Mouse (Mus musculus): ENCODE measurements around the gene Cyp1a1.

Gene Cyp1a1

DNA sequence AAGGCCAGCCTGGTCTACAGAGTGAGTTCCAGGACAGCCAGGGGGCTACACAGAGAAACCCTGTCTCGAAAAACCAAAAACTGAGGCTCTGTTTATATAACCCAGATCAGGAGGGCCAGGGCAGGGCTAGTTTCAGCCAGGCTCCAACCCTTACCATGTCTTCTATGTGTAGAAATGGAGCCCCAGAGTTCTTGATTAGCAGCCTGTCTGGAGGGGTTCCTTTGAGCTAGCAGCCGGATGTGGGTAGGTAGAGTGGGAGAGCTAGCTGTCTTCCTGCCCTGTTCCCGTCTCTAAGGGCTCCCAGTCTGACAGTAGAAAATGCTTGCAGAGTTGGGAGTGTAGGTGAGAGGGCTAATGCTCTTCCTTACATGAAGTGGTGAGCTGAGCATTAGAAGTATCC, 20.6 kb upstream of the Cyp1a1 start:
- Histone ChIP-seq H3K36me3 (ENCODE audit: control insufficient read depth, insufficient read depth, low read length, poor library complexity, severe bottlenecking) (no peaks in the 10 kb centered on the region), H3K27me3 (ENCODE audit: control insufficient read depth, insufficient read depth, low read length, poor library complexity, severe bottlenecking) (no peaks in the 10 kb centered on the region)
- no peak for DNase-seq (ENCODE audit: low read depth, low spot score)

DNA sequence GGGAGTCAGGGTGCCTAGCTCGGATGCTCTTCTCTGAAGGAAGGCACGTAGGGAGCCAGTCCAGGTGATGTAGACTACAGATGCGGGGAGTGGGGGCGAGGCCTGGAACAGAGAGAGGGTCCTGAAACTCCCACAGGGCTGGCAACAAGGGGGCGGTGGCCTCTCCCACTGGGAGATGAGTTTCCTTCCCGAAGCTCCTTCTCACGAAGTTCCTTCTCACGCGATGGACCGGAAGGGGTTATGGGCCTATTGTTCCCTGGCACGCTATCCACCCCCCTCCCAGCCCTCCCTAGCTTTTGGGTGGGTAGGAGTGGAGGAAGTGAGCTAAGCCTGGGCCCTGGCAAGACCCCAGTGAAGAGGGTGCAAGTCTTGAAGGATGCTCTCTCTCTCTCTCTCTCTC, 19.9 kb upstream of the Cyp1a1 start:
- no peaks in the 10 kb centered on the region for H3K27me3 ChIP-seq (ENCODE audit: control insufficient read depth, insufficient read depth, low read length, poor library complexity, severe bottlenecking)
- no peak for DNase-seq (ENCODE audit: low read depth, low spot score)
- no peaks in the 10 kb centered on the region for H3K36me3 ChIP-seq (ENCODE audit: control insufficient read depth, insufficient read depth, low read length, poor library complexity, severe bottlenecking)

DNA sequence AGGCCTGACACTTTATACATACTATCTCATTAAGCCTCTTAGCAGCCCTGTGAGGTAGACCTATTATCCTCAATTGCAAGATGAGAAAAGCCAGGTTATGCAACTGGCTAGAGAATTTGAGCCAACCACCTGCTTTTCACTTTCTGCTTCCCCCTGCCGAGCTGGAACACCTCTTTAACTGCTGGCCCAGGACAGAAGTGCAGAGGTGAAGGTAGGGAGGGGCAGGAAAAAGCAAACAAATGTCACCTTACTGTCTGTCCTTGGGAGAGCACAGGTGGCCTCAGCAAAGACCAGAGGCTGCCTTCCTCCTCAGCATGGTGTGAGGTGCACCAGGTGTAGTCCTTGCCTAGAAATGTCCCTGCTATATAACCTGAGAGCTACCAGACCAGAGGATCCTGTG, 19.5 kb upstream of the Cyp1a1 start:
- no peak for DNase-seq (ENCODE audit: low read depth, low spot score)
- Histone ChIP-seq H3K36me3 (ENCODE audit: control insufficient read depth, insufficient read depth, low read length, poor library complexity, severe bottlenecking) (no peaks in the 10 kb centered on the region), H3K27me3 (ENCODE audit: control insufficient read depth, insufficient read depth, low read length, poor library complexity, severe bottlenecking) (no peaks in the 10 kb centered on the region)

DNA sequence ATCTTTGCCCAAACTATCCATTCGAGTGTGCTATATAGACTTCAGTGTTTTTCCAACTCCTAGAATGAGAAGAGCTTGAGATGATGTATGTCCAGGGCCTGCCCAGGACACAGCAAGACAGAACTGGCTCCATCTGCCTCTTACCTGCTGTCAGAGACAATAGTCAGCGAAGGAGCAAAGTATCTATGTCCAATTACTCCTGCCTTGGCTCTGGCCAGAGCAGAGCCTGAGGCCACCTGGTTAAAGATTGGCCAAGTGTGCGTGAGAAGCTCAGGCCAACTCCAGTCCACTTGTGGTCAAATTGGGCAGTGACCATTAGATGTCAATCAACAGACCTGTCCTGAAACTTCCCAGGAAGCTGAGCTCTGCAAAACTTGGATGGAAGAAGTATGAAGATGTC, 18.2 kb upstream of the Cyp1a1 start:
- DNase-seq (ENCODE audit: low read depth, low spot score), result no peak
- H3K27me3 ChIP-seq (ENCODE audit: control insufficient read depth, insufficient read depth, low read length, poor library complexity, severe bottlenecking), result no peaks in the 10 kb centered on the region
- no peaks in the 10 kb centered on the region for H3K36me3 ChIP-seq (ENCODE audit: control insufficient read depth, insufficient read depth, low read length, poor library complexity, severe bottlenecking)

DNA sequence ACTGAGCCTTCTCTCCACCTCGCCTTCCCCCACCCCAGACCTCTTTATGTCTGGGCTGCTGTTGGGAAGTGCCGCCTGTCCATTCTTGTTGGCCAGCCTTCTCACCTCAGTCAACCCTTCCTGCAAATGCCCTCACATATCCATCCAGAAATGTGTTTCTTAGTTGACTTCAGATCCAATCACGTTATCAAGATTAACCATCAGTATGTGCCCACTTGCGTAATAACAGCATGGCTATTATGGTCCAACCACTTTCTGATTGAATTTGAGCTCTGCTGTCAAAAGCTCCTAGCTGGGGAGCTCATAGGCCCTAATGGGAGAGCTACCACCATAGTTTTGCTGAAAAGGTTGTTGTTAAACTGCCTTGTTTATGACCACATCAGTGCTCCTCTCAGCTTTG, 16.7 kb upstream of the Cyp1a1 start:
- no peaks in the 10 kb centered on the region for H3K27me3 ChIP-seq (ENCODE audit: control insufficient read depth, insufficient read depth, low read length, poor library complexity, severe bottlenecking)
- no peak for DNase-seq (ENCODE audit: low read depth, low spot score)
- H3K36me3 ChIP-seq (ENCODE audit: control insufficient read depth, insufficient read depth, low read length, poor library complexity, severe bottlenecking), result no peaks in the 10 kb centered on the region

DNA sequence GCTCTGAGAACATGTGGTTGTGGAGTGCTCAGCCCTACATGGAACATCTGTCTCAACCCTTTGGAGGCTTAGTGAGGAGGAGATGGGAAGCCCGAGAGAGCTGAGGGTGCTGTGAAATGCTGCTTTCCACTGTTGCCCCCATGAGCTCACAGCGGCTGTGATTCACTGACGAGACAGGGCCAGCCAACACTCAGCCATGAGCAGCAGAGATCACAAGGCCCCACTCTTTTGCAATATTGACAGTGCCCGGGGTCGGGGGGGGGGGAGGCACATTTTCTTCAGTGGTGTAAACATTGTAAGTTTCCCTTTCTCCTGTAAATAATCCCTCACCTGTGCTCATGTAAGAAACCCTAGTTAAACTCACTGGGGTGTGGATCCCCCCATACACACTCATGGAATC, 16.2 kb upstream of the Cyp1a1 start:
- DNase-seq (ENCODE audit: low read depth, low spot score), result no peak
- Histone ChIP-seq H3K36me3 (ENCODE audit: control insufficient read depth, insufficient read depth, low read length, poor library complexity, severe bottlenecking) (no peaks in the 10 kb centered on the region), H3K27me3 (ENCODE audit: control insufficient read depth, insufficient read depth, low read length, poor library complexity, severe bottlenecking) (no peaks in the 10 kb centered on the region)

DNA sequence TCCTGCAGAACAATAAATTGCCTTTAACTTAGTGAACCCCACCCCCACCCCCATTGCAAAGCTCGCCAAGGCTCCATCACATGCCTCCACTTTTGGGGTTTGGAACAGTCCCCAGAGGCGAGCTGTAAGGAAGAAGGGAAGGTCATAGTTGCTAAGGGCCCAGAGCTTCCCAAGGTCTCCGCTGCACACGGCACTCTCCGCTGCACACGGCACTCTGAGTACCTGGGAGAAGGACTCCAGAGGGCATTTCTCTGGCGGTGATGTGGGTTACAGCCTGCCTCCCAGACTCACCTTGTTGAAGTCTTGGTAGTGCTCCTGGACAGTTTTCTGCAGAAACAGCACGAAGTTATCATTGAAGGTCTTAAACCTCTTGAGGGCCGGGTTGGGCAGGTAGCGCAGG, 6.3 kb upstream of the Cyp1a1 start:
- no peak for DNase-seq (ENCODE audit: low read depth, low spot score)
- Histone ChIP-seq H3K27me3 (ENCODE audit: control insufficient read depth, insufficient read depth, low read length, poor library complexity, severe bottlenecking) (no peaks in the 10 kb centered on the region), H3K36me3 (ENCODE audit: control insufficient read depth, insufficient read depth, low read length, poor library complexity, severe bottlenecking) (no peaks in the 10 kb centered on the region)

DNA sequence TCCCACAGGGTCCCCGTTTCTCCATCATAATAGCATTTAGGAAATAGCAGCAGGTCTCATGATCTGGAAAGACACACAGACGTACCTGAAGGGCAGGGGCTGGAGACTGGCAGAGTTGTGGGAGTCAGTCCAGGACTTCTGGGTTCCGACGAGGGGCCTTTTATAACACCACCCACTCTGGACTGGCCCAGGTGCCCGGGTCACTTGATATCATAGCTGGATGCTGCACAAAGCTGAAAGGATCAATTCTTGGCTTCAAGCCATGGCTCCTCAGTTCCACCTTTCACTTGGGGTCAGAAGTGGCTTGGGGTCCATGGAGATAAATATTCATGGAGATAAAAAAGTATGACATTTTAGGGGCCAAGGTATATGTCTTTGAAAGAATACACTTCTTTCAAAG, 4.2 kb upstream of the Cyp1a1 start, which contains the start of gene Cyp1a2:
TSS of gene Cyp1a2 (minus strand) at position 184 of the 400 bp plus-strand sequence.
- no peaks in the 10 kb centered on the region for H3K36me3 ChIP-seq (ENCODE audit: control insufficient read depth, insufficient read depth, low read length, poor library complexity, severe bottlenecking)
- H3K27me3 ChIP-seq (ENCODE audit: control insufficient read depth, insufficient read depth, low read length, poor library complexity, severe bottlenecking), result no peaks in the 10 kb centered on the region
- no peak for DNase-seq (ENCODE audit: low read depth, low spot score)

DNA sequence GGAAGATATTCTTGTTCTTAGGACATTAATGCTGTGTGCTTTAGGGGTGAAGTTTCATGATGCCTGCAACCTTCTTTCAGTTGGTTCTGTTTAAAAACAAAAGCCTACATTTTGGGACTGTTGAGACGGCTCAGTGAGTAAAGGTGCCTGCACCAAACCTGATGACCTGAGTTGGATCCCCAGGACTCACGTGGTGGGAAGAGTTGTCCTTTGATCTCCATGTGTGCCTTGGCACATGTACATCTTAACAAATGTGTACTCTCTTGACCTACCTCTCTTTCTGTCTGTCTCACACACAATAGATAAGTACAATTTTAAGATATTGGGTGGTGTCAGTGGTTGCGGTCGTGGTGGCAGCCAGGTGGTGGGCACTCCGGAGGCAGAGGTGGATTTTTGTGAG, 1.7 kb upstream of the Cyp1a1 start:
- no peaks in the 10 kb centered on the region for H3K27me3 ChIP-seq (ENCODE audit: control insufficient read depth, insufficient read depth, low read length, poor library complexity, severe bottlenecking)
- no peak for DNase-seq (ENCODE audit: low read depth, low spot score)

DNA sequence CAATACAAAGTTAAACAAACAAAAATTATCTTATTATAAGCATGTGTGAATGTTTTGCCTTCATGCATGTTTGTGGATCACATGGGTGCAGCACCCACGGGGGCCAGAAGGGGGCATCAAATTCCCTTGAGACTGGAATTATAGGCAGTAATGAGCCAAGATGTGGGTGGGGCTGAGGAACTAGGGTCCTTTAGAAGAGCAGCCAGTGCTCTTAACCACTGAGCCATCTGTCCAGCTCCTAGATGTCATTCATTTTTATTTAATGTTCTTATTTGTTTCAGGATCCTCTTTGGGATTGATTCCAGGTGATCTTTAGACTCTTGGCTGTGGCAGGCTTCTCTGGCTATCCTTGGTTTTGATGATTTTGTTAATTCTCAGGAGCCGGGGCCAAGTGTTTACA, 430 bp downstream of the Cyp1a1 start:
- DNase-seq (ENCODE audit: low read depth, low spot score), result peak; percentile 35
- no peaks in the 10 kb centered on the region; the same call in 1 of the 2 replicates for H3K27me3 ChIP-seq (ENCODE audit: control insufficient read depth, insufficient read depth, low read length, poor library complexity, severe bottlenecking)

More for the DNA sequence above, 1.7 kb upstream of the Cyp1a1 start:
- no peaks in the 10 kb centered on the region for H3K36me3 ChIP-seq (ENCODE audit: control insufficient read depth, insufficient read depth, low read length, poor library complexity, severe bottlenecking)

DNA sequence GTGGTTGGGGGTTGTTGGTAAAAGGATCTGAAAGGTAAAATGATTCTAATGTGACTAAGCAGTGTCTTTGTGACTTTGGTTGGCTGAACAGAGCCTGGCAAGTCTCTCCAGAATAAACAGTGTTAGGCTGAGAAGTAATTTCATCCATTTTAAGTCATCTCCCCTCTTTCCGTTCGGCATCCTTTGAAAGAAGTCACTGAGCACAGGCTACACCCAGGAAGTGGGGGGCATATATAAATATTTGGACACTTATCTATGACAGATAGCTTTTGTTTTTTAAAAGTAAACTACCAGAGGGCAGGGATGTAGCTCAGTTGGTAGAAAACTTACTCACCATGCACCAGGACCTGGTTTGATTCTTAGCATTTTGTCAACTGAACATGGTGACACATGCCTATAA, 878 bp downstream of the Cyp1a1 start:
- no peaks in the 10 kb centered on the region for H3K36me3 ChIP-seq (ENCODE audit: control insufficient read depth, insufficient read depth, low read length, poor library complexity, severe bottlenecking)
- no peaks in the 10 kb centered on the region; the same call in 1 of the 2 replicates for H3K27me3 ChIP-seq (ENCODE audit: control insufficient read depth, insufficient read depth, low read length, poor library complexity, severe bottlenecking)
- DNase-seq (ENCODE audit: low read depth, low spot score), result no peak

More for the DNA sequence above, 430 bp downstream of the Cyp1a1 start:
- no peaks in the 10 kb centered on the region for H3K36me3 ChIP-seq (ENCODE audit: control insufficient read depth, insufficient read depth, low read length, poor library complexity, severe bottlenecking)

DNA sequence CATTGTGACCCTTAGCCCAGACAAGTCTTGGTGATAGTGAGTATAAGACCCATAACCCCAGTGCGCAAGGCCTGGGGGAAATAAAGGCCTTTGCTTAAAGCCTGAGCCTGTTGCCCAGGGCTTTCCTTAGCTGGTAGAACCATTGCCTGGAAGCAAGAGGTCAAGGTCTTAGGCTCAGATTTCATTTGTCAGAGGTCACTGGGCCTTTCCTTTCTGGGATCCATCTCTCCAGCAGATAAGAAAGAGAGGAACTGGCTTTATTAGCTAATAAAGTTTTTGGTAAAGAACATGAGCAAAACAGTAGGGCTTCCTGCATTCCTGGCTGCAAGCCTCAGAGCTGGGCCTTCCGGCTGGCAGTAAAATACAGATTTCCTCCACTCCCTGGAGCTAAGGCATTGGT, 6.4 kb downstream of the Cyp1a1 start:
- no peak for DNase-seq (ENCODE audit: low read depth, low spot score)
- Histone ChIP-seq H3K36me3 (ENCODE audit: control insufficient read depth, insufficient read depth, low read length, poor library complexity, severe bottlenecking) (no peaks in the 10 kb centered on the region), H3K27me3 (ENCODE audit: control insufficient read depth, insufficient read depth, low read length, poor library complexity, severe bottlenecking) (no peaks in the 10 kb centered on the region; the same call in 1 of the 2 replicates)

DNA sequence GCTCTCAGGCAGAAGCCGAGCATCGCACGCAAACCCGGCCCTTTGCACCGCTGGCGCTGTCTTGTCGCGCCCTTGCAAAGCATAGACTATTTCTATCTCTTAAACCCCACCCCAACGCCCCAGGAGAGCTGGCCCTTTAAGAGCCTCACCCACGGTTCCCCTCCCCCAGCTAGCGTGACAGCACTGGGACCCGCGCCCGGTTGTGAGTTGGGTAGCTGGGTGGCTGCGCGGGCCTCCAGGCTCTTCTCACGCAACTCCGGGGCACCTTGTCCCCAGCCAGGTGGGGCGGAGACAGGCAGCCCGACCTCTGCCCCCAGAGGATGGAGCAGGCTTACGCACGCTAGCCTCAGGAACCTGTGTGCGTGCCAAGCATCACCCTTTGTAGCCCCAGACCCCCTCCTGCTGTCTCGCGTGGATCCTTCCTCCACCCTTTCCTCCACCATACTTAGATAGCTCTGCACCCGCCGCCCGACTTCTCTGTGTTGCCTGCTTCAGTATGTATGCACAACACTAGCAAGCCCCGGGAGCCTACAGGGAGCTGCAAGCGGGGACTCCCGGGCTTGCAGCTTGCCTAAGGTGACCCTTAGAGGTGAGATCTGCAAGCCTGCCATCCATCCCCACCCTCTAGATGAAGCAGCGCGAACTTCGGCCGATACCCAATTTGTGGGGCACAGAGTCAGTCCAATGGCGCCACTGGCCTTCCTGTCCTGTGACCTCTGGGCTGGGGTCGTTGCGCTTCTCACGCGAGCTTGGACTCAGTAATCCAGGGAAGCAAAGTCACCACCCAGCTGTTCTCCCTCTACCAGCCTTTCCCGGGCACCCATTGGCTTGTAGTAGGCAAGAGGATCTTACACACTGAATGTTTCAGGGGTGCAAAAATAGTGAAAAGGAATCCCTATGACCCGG, 8.9 kb downstream of the Cyp1a1 start:
- no peaks in the 10 kb centered on the region; the same call in 1 of the 2 replicates for H3K27me3 ChIP-seq (ENCODE audit: control insufficient read depth, insufficient read depth, low read length, poor library complexity, severe bottlenecking)
- H3K36me3 ChIP-seq (ENCODE audit: control insufficient read depth, insufficient read depth, low read length, poor library complexity, severe bottlenecking), result no peaks in the 10 kb centered on the region
- DNase-seq (ENCODE audit: low read depth, low spot score), result peak; percentile 11

DNA sequence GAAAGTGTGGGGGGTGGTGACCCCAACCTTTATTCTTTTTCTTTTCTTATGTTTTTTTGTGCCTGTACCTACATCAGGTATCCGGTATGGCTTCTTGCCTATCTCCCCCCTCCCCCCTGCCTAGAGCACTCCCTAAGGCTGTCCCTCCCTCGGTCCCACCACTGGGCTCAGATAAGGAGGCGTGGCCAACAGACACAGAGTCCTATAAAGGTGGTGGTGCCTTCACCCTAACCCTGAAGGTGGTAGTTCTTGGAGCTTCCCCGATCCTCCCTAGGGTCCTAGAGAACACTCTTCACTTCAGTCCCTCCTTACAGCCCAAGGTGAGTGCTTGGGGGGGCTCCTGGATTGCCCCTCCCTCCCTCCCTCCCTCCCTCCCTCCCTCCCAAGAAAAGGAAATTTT, 9.7 kb downstream of the Cyp1a1 start:
- DNase-seq (ENCODE audit: low read depth, low spot score), result no peak
- Histone ChIP-seq H3K27me3 (ENCODE audit: control insufficient read depth, insufficient read depth, low read length, poor library complexity, severe bottlenecking) (no peaks in the 10 kb centered on the region; the same call in 1 of the 2 replicates), H3K36me3 (ENCODE audit: control insufficient read depth, insufficient read depth, low read length, poor library complexity, severe bottlenecking) (no peaks in the 10 kb centered on the region)

DNA sequence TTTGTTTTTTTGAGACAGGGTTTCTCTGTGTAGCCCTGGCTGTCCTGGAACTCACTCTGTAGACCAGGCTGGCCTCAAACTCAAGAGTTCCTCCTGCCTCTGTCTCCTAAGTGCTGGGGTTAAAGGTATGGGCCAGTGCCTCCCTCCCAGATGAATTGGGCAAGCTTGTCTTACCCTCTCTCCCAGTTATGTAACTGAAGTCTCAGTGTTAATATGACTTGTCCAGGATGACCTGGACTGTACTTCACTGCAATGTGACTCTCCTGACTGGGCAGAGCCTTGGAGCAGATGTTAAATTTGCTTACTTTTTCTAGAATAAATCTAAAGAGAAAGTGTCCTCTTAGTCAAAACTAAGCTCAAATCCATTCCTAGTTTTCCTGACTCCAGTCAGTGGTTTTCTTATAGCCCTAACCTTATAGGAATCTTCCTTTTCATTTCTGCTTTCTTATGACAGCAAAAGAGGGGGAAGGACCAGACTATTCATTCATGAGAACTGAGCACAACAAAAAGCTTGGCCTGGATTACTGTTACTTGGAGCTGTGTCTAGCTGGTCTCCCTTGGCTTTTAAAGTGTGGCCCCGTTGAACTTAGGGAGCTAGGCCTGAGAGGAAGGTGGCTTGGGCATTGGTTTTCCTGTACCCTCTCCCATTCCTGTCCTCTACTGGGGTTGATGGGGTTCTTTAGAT, 10.9 kb downstream of the Cyp1a1 start:
- Histone ChIP-seq H3K27me3 (ENCODE audit: control insufficient read depth, insufficient read depth, low read length, poor library complexity, severe bottlenecking) (no peaks in the 10 kb centered on the region), H3K36me3 (ENCODE audit: control insufficient read depth, insufficient read depth, low read length, poor library complexity, severe bottlenecking) (no peaks in the 10 kb centered on the region)
- no peak for DNase-seq (ENCODE audit: low read depth, low spot score)
